Mouse (Mus musculus) thymus, postnatal 14 days (tissue): ENCODE measurements around the gene Arhgap22.

Experiments
- DNase-seq: peaks from one replicate; pipeline ENCODE4 v3.0.0; 2021

Arhgap22 gene

GRCm38 (mm10) chr14:33287920-33288319, 74.1 kb downstream of the Arhgap22 start:
- no peak for DNase-seq

DNA sequence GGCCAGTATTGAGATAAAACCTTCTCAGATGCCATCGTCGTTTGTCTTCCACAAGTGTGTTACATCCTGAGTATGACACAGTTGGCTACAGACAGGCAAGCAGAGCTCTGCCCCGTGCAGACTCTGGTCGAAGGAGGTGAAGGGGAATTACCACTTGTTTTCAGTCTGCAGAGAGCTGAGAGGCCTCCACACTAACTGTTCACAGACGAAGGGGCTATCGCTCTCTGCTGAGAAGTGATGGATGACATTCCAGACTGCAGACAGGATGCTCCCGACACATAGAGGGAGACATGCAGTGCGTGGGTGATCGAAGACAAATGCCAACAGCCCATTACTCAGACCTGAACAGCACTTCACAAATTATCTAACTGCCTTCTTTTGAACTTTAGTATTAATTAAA, 76.2 kb downstream of the Arhgap22 start:
- DNase-seq, result no peak

DNA sequence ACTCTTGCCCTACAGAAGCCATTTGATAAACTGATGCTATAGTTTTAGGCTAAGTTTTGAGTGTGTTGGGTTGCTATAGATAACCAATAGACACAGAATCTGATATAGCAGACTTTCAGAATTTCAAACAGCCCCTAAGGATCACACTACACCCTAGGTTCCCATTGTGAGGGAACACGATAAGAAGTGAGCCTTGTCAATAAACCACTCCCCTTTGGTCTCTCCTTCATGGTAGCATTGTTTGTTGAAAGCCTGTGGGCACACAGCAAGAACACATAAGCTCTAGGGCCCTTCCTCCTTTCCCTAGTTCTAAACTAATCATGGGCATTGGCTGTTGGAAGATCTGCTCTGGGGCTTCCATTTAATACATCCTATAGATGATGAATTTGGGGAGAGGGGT, 80.7 kb downstream of the Arhgap22 start:
- DNase-seq, result no peak

DNA sequence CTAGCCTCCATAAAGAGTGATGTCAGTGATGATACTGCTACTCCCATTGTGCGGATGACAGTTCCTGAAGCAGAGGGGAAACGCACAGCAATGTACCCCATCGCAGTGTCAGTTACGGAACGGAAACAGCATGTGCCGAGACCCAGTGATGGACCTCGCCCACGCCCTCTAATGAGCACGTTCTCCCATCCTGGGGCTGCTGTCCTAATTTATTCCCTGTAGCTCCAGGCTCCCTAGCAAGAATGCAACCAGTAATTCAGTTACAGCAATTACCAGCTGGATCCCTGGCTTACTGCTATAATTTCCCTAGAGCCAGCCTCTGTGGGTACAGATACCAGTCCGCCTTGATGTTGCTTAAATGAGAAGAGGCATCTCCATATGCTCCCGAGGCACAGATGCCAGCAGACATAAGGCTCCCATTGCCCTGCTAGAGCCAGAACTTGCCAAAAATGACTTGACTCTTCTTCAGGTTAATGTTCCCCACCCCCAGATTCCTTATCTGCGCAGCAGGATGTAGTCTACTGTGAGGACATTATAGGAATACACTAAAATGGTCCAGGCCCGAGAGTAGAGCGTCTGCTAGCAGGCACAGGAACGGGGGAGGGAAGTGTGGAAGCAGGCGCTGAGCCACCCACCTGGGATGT, 83.0 kb downstream of the Arhgap22 start:
- DNase-seq, result no peak

- no peak for DNase-seq
Measured at GRCm38 (mm10) chr14:33300591-33300990, 86.8 kb downstream of the Arhgap22 start.

GRCm38 (mm10) chr14:33303348-33303819, 89.6 kb downstream of the Arhgap22 start:
- peak; percentile 55 for DNase-seq

DNA sequence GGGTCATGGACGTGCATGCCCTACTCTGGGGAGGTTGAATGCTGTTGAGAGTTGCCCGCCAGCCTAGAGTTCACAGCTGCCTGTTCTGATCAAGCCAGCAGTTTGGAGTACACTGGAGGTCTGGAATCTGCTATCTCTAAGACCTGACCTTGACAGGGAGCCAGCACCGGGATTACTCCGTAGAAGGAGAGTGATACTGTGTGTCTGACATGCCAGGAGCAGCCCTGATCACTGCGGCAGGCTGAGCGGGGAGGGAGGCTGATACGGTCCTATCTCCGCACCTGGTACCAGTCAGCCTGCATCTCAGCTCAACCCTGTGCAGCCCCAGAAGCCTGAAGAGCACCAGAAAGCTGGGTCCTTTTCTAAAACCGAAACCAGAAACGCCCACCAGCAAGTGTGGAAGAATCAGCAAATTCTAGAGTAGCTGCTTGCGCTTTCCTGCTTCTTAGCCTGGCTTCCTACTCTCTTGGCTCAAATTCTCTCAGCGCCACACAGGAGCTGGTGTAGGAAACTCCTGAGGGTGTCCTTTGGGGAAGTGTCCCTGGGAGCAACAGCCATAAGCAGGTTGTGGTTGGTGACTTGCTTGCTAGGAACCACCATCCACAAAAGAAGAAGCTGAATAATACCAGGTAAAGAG, 91.9 kb downstream of the Arhgap22 start:
- no peak for DNase-seq

DNA sequence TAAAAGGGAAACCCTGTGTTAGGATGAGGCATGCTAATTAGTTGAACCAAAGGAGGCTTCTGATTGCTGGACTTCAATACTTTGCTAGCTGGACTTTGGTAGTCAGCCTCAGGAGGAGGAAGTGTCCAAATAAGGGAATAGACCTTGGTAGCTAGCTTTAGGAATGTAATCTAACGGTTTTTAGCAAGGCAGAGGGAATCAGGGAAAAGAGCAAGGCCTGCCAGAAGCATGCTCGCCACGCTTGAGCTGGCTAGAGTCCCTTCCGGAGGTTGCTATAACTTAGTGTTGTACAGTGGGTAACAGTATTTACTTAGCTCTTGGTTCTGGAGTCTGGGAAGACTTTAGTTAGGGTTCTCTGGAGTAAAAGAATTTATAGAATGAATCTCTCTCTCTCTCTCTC, 96.9 kb downstream of the Arhgap22 start:
- DNase-seq, result no peak

DNA sequence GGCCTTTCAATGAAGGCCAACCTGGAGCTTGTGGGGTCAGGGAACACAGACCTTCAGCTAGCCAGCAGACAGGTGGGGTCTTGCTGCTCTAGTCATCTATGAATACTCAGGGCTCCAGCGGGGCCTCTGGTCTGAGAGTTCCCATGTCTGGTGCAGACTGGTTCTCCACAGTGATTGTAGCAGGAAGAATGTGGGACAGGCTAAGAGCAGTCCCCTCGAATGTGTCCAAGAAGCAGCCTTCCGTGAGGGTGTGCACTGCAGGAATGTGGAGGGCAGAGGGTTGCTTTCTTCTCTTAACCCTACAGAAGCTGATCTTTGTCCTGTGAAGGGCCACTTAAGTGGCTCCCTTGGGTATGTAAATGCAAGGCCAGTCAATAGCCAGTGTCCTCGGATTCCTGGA, 98.5 kb downstream of the Arhgap22 start:
- DNase-seq, result no peak

- DNase-seq, result peak; percentile 49
Measured at GRCm38 (mm10) chr14:33313624-33314023, 99.8 kb downstream of the Arhgap22 start.

- no peak for DNase-seq
Measured at GRCm38 (mm10) chr14:33314160-33314559, 100.3 kb downstream of the Arhgap22 start.

DNA sequence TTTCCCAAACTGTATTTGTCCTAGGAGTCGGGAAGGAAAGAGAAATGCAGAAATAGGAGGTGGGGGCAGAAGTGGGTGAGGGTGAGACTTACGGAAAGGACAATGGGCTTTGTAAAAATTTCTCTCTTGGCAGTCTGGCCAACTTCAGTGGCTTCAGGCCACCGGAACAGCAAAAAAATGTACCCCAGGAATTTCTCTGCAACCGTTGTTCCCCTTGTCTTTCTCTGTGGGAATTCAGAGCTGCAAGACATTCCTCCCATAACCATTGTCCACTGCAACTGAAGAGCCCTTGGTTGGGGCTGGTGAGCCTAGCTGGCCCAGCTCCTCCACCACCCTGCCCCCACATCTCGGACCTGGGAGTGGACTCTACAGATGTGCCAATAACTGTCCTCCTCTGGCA, 101.3 kb downstream of the Arhgap22 start:
- no peak for DNase-seq

- no peak for DNase-seq
Measured at GRCm38 (mm10) chr14:33315771-33316170, 101.9 kb downstream of the Arhgap22 start.

GRCm38 (mm10) chr14:33317946-33318345, 104.1 kb downstream of the Arhgap22 start:
- DNase-seq, result no peak

- peak; percentile 72 for DNase-seq
Measured at GRCm38 (mm10) chr14:33319541-33320521, 106.0 kb downstream of the Arhgap22 start.

- DNase-seq, result no peak
Measured at GRCm38 (mm10) chr14:33320856-33321255, 107.0 kb downstream of the Arhgap22 start.

DNA sequence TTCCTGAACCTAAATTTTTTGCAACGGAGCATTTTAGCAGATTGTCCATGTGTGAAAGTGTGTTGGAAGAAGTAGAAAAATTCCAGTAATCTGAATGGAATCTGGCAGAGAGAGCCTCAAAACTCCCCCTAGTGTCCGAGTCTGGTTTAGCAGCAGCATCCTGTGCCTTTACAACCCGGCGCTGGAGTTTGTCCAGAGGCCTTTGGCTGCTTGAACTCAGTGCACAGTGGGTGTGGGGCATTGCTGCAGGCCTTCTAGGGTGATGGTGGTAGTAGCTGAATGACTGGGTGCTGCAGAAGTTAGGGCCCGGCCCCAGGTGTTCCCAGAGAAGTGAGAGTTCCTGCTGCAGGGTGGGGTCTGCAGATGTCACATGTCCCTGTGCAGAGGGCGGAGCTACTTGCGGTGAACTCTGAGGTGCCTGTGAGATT, 108.8 kb downstream of the Arhgap22 start:
- peak; percentile 52 for DNase-seq

DNA sequence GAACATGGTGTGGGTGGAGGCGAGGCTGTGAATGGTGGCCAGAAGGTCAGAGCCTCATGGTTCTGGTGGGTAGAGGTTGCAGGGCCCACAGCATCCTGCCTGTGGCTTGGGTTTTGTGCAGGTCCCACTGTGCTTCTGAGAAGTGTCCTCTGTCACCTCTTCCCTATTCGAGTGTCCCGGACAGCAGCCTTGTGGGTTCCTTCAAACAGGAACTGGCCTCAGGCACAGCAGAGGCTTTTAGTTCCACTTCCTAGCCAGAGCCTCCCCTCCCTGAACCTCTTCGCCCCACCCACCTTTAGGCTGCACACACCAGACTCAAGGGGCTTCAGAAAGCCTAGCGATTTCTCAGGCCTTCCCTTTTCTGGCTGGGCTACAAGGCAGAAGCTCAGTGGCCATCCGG, 110.7 kb downstream of the Arhgap22 start:
- DNase-seq, result no peak

DNA sequence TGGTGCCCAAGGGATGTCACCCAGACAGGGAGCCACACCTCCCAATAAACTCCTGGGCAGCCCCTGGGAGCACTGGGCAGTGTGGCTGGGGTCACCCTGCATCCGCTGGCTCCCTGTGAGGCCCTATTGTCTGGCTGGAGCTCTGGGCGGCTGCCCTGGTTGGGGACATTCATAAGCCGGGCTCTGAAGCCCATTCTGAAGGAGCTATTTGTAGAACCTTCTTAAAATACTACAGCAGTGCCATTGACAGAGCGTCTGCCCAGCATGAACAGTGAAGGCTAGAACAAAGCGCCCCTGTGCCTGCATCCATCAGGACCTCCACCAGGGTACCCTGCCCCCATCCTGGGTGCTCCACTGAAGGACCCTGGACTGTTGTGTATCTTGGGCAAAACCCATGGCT, 114.5 kb downstream of the Arhgap22 start:
- no peak for DNase-seq

DNA sequence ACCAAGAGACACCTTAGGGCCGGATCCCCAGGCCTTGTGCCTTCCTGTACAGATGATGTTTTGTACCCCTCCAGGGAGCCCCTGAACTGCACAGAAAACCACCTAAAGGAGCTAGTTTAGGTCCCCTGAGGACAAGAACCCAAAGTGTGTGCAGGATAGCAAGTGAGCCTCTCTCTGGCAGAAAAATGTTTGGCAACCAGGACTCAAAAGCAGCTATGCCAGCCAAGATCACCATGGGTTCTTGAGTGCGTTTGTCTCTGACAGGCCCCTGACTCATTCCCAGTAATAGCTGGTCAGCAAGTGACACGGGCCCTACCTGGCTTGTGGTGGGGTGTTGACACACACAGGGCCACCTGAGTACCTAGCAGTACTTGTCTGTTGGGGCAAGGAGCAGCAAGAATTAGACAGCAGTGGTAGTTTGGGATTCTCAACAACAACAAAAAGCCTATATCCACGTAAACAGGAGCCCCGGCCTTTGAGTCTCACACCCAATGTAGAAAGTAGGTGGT, 115.5 kb downstream of the Arhgap22 start:
- DNase-seq, result no peak

GRCm38 (mm10) chr14:33330986-33331385, 117.2 kb downstream of the Arhgap22 start:
- DNase-seq, result no peak

DNA sequence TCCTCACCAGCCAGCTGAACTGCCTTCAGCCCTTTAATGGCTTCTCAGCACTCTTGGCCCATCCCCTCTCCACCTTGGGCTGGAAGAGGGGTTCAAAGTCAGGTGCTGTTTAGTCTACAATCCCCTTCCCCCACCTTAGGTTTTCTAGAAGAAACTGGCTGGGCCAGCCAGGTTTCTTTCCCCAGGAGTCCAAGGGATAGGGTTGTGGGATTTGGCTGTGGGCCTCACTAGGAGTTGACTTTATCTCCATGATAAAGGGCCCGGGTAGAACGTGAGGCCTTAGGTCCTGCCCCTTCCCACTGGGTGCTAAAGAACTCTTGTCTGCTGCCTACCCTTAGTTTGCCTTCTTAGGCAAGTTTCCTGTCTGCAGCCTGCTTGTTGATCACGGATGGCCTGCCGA, 117.8 kb downstream of the Arhgap22 start:
- DNase-seq, result no peak

DNA sequence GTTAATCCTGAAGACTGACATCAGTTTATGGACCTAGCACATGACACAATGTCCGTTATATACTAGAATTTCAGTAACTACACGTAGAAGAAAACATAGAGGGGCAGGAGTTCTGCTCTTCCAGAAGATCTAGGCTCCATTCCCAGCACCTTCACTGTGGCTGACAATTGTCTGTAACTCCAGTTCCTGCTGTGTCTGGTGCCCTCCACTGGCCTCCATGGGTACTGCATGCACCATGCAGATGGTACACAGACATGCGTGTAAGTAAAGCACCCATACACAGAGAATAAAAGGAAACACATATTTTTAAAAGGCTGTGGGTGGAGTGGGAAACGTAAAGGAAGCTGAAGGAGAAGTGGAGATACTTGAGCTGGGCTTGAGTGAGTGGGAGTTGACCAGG, 120.0 kb downstream of the Arhgap22 start:
- DNase-seq, result peak; percentile 38
